Mouse (Mus musculus): ENCODE data around the gene Tab3.
A peak's percentile ranks its signal among the peaks of the same experiment; 100 is the strongest.

The Tab3 gene

GRCm38 (mm10) chrX:85573532-85574181 is at the start of gene Tab3:
TSS of gene Tab3 (plus strand) at chrX:85574022.
- peak; percentile 96 for DNase-seq (ENCODE audit: low spot score)

GRCm38 (mm10) chrX:85525545-85525944 is 48.3 kb upstream of the Tab3 start:
- no peak for DNase-seq (ENCODE audit: low spot score)

GRCm38 (mm10) chrX:85526263-85527019 is 47.4 kb upstream of the Tab3 start:
- DNase-seq (ENCODE audit: low spot score): no peak

- DNase-seq (ENCODE audit: low spot score): no peak
Measured at GRCm38 (mm10) chrX:85558931-85559330, 14.9 kb upstream of the Tab3 start.

- no peak for DNase-seq (ENCODE audit: low spot score)
Measured at GRCm38 (mm10) chrX:85566256-85566655, 7.6 kb upstream of the Tab3 start.

GRCm38 (mm10) chrX:85574182-85574541 is 340 bp downstream of the Tab3 start:
- DNase-seq (ENCODE audit: low spot score): peak; percentile 3

GRCm38 (mm10) chrX:85576310-85576709 is 2.5 kb downstream of the Tab3 start:
- no peak for DNase-seq (ENCODE audit: low spot score)

- no peak for DNase-seq (ENCODE audit: low spot score)
Measured at GRCm38 (mm10) chrX:85580768-85581167, 6.9 kb downstream of the Tab3 start.

GRCm38 (mm10) chrX:85582517-85582916 is 8.7 kb downstream of the Tab3 start:
- no peak for DNase-seq (ENCODE audit: low spot score)

GRCm38 (mm10) chrX:85585575-85585974 is 11.8 kb downstream of the Tab3 start:
- no peak for DNase-seq (ENCODE audit: low spot score)

GRCm38 (mm10) chrX:85614701-85615100 is 40.9 kb downstream of the Tab3 start:
- no peak for DNase-seq (ENCODE audit: low spot score)

GRCm38 (mm10) chrX:85646204-85646777 is 72.5 kb downstream of the Tab3 start:
- DNase-seq (ENCODE audit: low spot score): no peak

GRCm38 (mm10) chrX:85676808-85677207 is 103.0 kb downstream of the Tab3 start:
- peak; percentile 12 for DNase-seq (ENCODE audit: low spot score)

GRCm38 (mm10) chrX:85682125-85682524 is 108.3 kb downstream of the Tab3 start:
- DNase-seq (ENCODE audit: low spot score): no peak

- DNase-seq (ENCODE audit: low spot score): no peak
Measured at GRCm38 (mm10) chrX:85683723-85684122, 109.9 kb downstream of the Tab3 start.

Data from urinary bladder, postnatal 14 days (tissue).